Mouse (Mus musculus): ENCODE results near the gene Skint11. TPM values are rescaled to one million over a fixed set of nuclear protein-coding genes. Genes with fewer than 3 reads are reported as not detected.

Gene Skint11
- polyA plus RNA-seq (2012; rRNA removed) = not detected in 2 replicates

DNA sequence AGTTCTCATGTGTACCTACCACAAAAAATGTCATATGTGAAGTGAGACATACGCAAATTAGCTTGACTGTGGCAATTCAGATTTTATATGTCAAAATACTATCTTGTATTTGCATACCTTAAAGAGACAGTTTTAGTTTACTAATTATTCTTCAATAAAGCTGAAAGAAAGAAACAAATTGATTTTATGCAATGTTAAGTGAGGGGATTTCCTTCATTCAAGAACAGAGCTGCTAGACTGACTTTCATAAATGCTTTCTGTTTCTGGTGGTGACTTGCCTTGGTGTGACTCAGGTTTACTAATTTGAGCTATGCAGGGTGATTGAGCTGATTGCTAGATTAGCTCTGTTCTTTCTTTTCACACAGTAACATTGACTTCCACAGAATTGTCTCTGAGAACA is at the start of gene Skint11:
Skint11 (plus strand) TSS at position 301 of the 400 bp plus-strand sequence.

Other genes starting within 250 kb of the Skint11 start
- gene Skint5, start 163.9 kb upstream of the Skint11 start, polyA plus RNA-seq (2012; rRNA removed) = not detected in 2 replicates
- gene Trabd2b, start 243.3 kb downstream of the Skint11 start, polyA plus RNA-seq (2012; rRNA removed) = 3.7 and 4.9 TPM in 2 replicates

Data from ovary, adult 2 months (tissue).